ENCODE assay signal across 17 mouse cellular contexts in the genomic region with DNA sequence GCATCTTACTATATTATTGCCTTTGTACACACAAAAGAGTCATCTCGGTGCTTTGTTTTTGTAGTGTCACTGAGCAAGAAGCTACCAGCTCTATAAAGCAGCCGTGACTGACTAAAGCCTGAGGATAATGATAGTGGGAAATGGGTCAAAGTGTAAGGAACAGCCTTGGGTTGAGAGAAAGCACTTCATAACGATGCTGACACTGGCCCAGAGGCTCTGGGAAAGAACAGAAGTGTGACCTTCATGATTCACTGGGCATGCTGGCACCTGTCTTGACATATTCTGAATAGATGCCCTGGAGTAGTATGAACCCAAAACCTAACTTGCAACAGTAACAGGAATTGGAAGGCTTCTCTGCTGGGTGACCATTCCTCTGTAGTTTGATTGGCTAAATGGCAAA.
A peak's percentile ranks its signal among the peaks of the same experiment; 100 is the strongest.
DNase-seq lines count a peak whose midpoint lies in the region.
"Had no signal": no experiment of that assay in that cellular context is flagged by ENCODE, and none has a peak within 500 bp of the region (broad histone marks: within the 10 kb centered on the region; RNA-seq: fewer than 3 reads in every experiment).

No protein-coding gene starts in this region.

- peak; percentile 4 for DNase-seq in embryo, embryonic 10 days (ENCODE audit: low spot score)
- no peak for DNase-seq in embryo, embryonic 9.5 days (ENCODE audit: extremely low spot score)
- peak; percentile 0 for DNase-seq in ZHBTc4 (ENCODE audit: low read depth, low spot score)
- DNase-seq in adrenal gland, postnatal 25 days: peak; percentile 9
- peak; percentile 7 for DNase-seq in retina, embryonic 14.5 days (ENCODE audit: low spot score)
- DNase-seq in heart, adult 18-20 months: no peak
- no peak for DNase-seq in layer of hippocampus, postnatal 36 days
- DNase-seq: B cell, adult 2 months; cerebellum, adult 11-12 months; cerebellum, postnatal 25 days; gastrocnemius, postnatal 25 days; heart, postnatal 36 days; kidney, postnatal 4 days; left cerebral cortex, postnatal 4 days; lung, embryonic 14.5 days; right cerebral cortex, postnatal 25 days; spleen, adult 18-20 months had no signal

Comparison
In these comparisons a context has a peak if more than half of its experiments do, and no peak if none do; other contexts are left out.
1. DNase-seq: peak in embryo, embryonic 10 days (single experiment), ZHBTc4 (single experiment), adrenal gland, postnatal 25 days (single experiment) and retina, embryonic 14.5 days (single experiment); none in embryo, embryonic 9.5 days (single experiment), heart, adult 18-20 months (0 of 2) and layer of hippocampus, postnatal 36 days (0 of 2).